Mouse (Mus musculus) testis, adult 2 months (tissue): ENCODE data around the gene Ganc.

Source experiments
- CTCF ChIP-seq: fragments of 200-500 bp; IDR thresholded peaks from 2 replicates; pipeline ENCODE4 v1.5.1; 2012; ENCODE audit warnings: low read depth, mild to moderate bottlenecking, inconsistent platforms, low read length, moderate library complexity; ENCODE audit not compliant: control insufficient read depth, insufficient read depth, insufficient replicate concordance
- POLR2A ChIP-seq: fragments of 200-500 bp; IDR thresholded peaks from 2 replicates; pipeline ENCODE4 v1.6.1; 2012; ENCODE audit warnings: low read depth, mild to moderate bottlenecking, inconsistent platforms, low read length, moderate library complexity; ENCODE audit not compliant: control insufficient read depth

- TF ChIP-seq POLR2A (no peak), CTCF (no peak)
Measured at GRCm38 (mm10) chr2:120452600-120452999, 48.9 kb downstream of the Ganc start.
